Mouse (Mus musculus) cortical plate, adult 2 months (tissue): ENCODE measurements around the gene Plcb3. TPM values are rescaled to one million over a fixed set of nuclear protein-coding genes. Genes with fewer than 3 reads are reported as not detected.
A peak's percentile ranks its signal among the peaks of the same experiment; 100 is the strongest.

Experiments used
- H3K27ac ChIP-seq: fragments of 200-500 bp; 2 replicates; pipeline ENCODE4 v1.5.1; 2012; ENCODE audit warnings: low read length, control low read depth, inconsistent platforms; ENCODE audit not compliant: insufficient read depth
- H3K4me1 ChIP-seq: fragments of 200-500 bp; 2 replicates; pipeline ENCODE4 v1.6.1; 2011; ENCODE audit warnings: low read length; ENCODE audit not compliant: control insufficient read depth, insufficient read depth
- H3K4me3 ChIP-seq: fragments of 200-500 bp; 2 replicates; pipeline ENCODE4 v1.5.1; 2011; ENCODE audit warnings: mild to moderate bottlenecking, low read length, control low read depth; ENCODE audit not compliant: insufficient read depth
- CTCF ChIP-seq: fragments of 200-500 bp; IDR thresholded peaks from 2 replicates; pipeline ENCODE4 v1.5.1; 2011; ENCODE audit warnings: mild to moderate bottlenecking, control low read depth, low read length; ENCODE audit not compliant: insufficient read depth; ENCODE audit errors: extremely low read depth
- POLR2A ChIP-seq: fragments of 200-500 bp; IDR thresholded peaks from 2 replicates; pipeline ENCODE4 v1.6.1; 2011; ENCODE audit warnings: mild to moderate bottlenecking, low read length, control low read depth; ENCODE audit not compliant: insufficient read depth; ENCODE audit errors: extremely low read depth
- polyA plus RNA-seq: library from polyadenylated mRNA; depleted of rRNA; stranded (reverse); fragments of >200 nt; gene quantifications from 2 replicates; pipeline ENCODE4 v1.2.3, GENCODE M21; 2012

Gene Plcb3
- polyA plus RNA-seq, 1 experiment: 17.4 TPM

DNA sequence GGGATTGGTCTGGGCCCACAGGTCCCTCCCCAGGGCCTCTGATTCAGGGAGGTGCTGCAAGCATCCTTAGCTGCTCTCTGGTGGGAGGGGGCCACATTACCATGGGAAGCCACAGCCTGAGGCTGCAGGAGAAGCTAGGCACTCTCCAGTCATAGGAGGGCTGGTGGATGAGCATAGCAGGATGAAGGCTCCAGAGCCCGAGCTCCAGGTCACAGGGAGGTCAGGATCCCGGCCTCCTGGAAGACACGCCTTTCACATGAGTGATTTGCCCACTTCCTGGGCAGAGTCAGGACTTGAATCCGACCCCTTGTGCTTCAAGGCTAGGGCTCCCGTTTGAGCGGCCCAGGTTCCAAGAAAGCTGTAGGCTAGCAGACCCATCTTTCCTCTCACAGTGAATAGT, 4.6 kb downstream of the Plcb3 start:
- Histone ChIP-seq H3K4me3 (no peak overlapping the region), H3K27ac (no peak overlapping the region)
- TF ChIP-seq POLR2A (no peak), CTCF (no peak)

GRCm38 (mm10) chr19:6970460-6971085, 5.7 kb downstream of the Plcb3 start:
- H3K4me1 ChIP-seq: no peaks in the 10 kb centered on the region
- H3K27ac ChIP-seq: no peak overlapping the region
- no peak overlapping the region; the same call in 1 of the 2 replicates for H3K4me3 ChIP-seq
- no peak for TF ChIP-seq POLR2A
- TF ChIP-seq CTCF: no peak

More for the DNA sequence above, 4.6 kb downstream of the Plcb3 start:
- peaks cover 2% of the 10 kb centered on the region; the same call in 1 of the 2 replicates for H3K4me1 ChIP-seq

GRCm38 (mm10) chr19:6969665-6970381, 6.4 kb downstream of the Plcb3 start:
- no peak overlapping the region for H3K27ac ChIP-seq
- peak overlapping the region; percentile 19 for H3K4me3 ChIP-seq

DNA sequence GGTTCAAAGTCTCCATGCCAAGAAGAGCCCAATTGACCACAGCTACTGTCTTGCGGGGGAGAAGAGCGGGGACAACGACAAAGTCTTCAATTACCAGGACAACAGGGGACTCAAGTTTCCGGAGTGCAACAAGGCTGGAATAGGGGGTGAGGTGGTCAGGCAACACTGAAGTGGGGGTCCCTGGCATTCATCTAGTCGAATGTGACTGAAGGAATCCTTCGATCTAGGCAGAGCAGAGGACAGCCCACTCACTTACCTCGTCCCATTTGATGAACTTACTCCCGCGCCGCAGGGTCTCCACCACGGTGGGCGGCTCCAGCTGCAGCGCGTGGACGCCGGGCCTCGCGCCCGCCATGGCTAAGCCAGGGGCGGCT, 7.0 kb downstream of the Plcb3 start:
- Histone ChIP-seq H3K4me3 (peak overlapping the region; percentile 19), H3K27ac (no peak overlapping the region)
- TF ChIP-seq POLR2A (no peak), CTCF (no peak)

More at GRCm38 (mm10) chr19:6969665-6970381, 6.4 kb downstream of the Plcb3 start:
- TF ChIP-seq CTCF (0 out of 2 replicates have a peak, but pooled peaks have one; percentile 7), POLR2A (no peak)
- no peaks in the 10 kb centered on the region for H3K4me1 ChIP-seq

GRCm38 (mm10) chr19:6968491-6969271, 7.6 kb downstream of the Plcb3 start:
- TF ChIP-seq CTCF (no peak), POLR2A (no peak)
- peak overlapping the region; percentile 19; the same call in 1 of the 2 replicates for H3K4me3 ChIP-seq
- no peak overlapping the region for H3K27ac ChIP-seq
- H3K4me1 ChIP-seq: no peaks in the 10 kb centered on the region

More for the DNA sequence above, 7.0 kb downstream of the Plcb3 start:
- H3K4me1 ChIP-seq: no peaks in the 10 kb centered on the region

DNA sequence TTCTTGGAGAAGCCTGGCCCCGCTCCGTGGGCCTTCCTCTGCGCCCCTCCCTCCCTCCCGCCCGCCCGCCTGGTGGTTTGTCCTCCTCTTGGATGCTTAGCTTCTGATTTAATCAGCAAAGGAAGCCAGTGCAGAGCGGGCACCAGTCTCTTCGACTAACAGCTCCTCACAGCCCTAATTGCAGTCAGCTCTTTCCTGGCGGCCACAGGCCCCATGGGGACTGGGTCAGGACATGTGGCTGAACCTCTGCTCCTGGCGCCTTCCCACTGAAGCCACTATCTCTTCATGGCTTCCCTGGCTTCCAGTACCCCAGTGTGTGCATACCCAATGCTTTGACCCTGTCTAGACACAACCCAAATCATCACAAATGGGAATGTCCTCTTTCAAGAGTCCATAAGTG, 19.8 kb downstream of the Plcb3 start:
- no peak overlapping the region for H3K27ac ChIP-seq
- no peak overlapping the region for H3K4me3 ChIP-seq
- peaks cover 2% of the 10 kb centered on the region; the same call in 1 of the 2 replicates for H3K4me1 ChIP-seq
- no peak for TF ChIP-seq CTCF
- TF ChIP-seq POLR2A: no peak

DNA sequence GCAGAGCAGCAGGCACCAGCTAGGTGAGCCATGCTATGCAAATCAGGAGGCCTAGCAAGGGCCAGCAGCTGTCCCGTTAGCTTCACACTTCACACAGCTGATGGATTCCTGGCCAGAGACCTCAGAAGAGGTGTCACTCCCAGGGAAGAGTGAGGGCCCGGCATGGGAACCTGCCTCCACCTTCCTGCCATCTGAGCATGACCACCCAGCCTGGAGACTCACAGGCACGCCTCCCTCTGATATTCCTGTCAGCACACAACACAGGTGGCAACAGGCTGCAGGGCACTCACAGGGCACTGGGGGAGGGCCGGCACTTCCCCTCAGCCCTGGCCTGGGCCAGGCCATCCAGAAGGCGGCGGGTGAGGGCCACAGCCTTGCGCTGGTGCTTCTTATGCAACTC, 20.8 kb downstream of the Plcb3 start:
- Histone ChIP-seq H3K4me3 (no peak overlapping the region), H3K27ac (no peak overlapping the region), H3K4me1 (peaks cover 2% of the 10 kb centered on the region; the same call in 1 of the 2 replicates)
- TF ChIP-seq CTCF (no peak), POLR2A (no peak)

GRCm38 (mm10) chr19:6954046-6954445, 22.2 kb downstream of the Plcb3 start:
- no peak for TF ChIP-seq POLR2A
- TF ChIP-seq CTCF: no peak
- H3K27ac ChIP-seq: no peak overlapping the region
- peaks cover 2% of the 10 kb centered on the region; the same call in 1 of the 2 replicates for H3K4me1 ChIP-seq
- H3K4me3 ChIP-seq: no peak overlapping the region

DNA sequence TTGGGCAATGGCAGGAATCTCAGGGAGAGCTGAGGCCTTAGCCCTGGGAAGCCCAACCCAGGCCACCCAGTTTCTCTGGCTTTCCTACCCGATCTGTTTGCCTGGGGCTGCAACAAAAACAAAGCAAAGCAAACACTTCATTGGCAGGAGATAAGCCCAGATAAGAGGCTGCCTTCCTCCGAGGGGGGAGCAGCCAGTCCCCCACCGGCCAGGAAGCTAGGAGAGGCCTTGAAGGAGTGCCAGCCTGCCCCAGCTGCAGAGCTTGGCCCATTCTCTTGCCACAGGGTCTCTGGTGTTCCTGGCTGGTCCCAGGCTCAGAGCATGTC, 23.6 kb downstream of the Plcb3 start:
- TF ChIP-seq CTCF: no peak
- TF ChIP-seq POLR2A: no peak
- Histone ChIP-seq H3K4me1 (peaks cover 2% of the 10 kb centered on the region; the same call in 1 of the 2 replicates), H3K27ac (peak overlapping the region; percentile 76), H3K4me3 (peak overlapping the region; percentile 66)

DNA sequence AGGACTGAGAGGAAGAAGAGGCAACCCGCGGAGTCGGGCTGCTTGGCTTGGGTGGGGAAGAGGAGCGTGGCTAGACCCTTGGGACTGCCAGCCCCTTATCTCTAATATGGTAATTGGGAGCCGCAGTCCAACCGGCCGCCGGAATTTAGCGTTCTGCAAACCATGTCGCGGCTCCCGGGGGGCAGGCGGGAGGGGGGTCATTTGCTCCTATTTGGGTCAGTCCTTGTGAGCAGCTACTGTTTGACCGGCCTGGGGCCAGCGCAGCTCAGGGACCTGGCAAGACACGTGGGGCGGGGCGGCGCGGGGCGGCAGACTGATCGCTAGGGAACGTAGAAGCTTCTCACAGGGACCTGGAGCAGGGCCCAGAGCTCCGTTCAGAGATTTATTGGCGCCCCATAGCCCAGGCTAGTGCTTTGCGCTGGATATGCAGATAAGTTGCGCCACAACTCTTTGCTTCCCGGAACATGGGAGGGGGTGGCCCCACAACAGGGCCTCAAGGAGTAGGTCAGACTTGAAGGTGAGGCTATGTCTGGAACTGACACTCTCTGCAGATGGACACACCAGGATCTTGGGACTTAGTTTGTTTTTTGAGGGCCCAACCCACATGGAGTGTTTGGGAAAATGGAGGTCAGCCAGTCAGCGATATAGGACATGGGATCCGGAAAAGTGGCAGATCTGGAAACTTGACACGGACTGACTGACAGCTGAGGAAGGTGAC, 24.1 kb downstream of the Plcb3 start:
- TF ChIP-seq CTCF: no peak

More for the DNA sequence above, 24.1 kb downstream of the Plcb3 start:
- Histone ChIP-seq H3K27ac (peak overlapping the region; percentile 76), H3K4me1 (peaks cover 2% of the 10 kb centered on the region; the same call in 1 of the 2 replicates), H3K4me3 (peak overlapping the region; percentile 66)
